8 mouse cellular contexts compared by ENCODE assay signal in the genomic region with DNA sequence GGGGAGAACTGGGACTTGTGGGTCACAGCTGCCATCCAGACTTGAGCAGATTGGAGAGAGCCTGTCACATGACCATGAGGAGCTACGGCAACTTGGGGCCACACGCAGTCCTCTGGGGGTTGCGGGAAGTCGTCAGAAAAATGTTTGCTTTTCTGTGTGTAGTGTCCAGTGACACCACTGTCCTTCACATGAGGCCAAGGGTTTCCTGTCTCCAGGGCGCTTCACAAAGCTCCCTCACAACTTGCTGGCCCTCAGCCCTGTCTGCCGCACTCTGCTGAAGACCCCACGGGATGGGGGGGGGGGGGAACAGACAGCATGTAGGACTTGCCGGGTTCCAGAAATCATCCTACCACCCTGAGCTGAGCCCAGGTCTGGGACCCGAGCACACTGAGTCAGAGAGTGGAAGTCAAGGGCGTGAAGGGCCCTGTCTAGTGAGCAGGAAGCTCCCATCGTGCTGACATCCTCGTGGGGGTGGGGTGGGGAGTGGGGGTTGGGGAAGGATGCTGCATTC. TPM values are rescaled to one million over a fixed set of nuclear protein-coding genes. Genes with fewer than 3 reads are reported as not detected.
DNase-seq lines count a peak whose midpoint lies in the region; ATAC-seq and TF ChIP-seq lines count a peak whose summit lies in the region.

No protein-coding gene starts in this region.

- no peaks in the 10 kb centered on the region for H3K9me3 ChIP-seq in limb, embryonic 15.5 days

- TF ChIP-seq POLR2A in thymus, adult 2 months (IDR thresholded peaks at IDR 0.05; ENCODE audit: control insufficient read depth, extremely low read depth, insufficient read depth, low read length, poor library complexity): 0 out of 2 replicates have a peak, but pooled peaks have one; percentile 7
- TF ChIP-seq POLR2A in olfactory bulb, adult 2 months (IDR thresholded peaks at IDR 0.05; ENCODE audit: insufficient read depth, low read depth, low read length): 0 out of 2 replicates have a peak, but pooled peaks have one; percentile 24

- H3K4me2 ChIP-seq in limb, embryonic 15.5 days: no peak overlapping the region

- peaks cover 64% of the 10 kb centered on the region for H3K4me1 ChIP-seq in thymus, adult 2 months (replicated peaks; ENCODE audit: control insufficient read depth, insufficient read depth, low read length)
- H3K4me1 ChIP-seq in limb, embryonic 15.5 days: peaks cover 47% of the 10 kb centered on the region
- H3K4me1 ChIP-seq in olfactory bulb, adult 2 months (ENCODE audit: control insufficient read depth, insufficient read depth, low read length): peaks cover 88% of the 10 kb centered on the region

- no peak for ATAC-seq in limb, embryonic 15.5 days (ENCODE audit: insufficient number of reproducible peaks, low FRiP score, low TSS enrichment, low read depth)

- H3K4me3 ChIP-seq in thymus, adult 2 months (ENCODE audit: control insufficient read depth, insufficient read depth, low read length): no peak overlapping the region
- no peak overlapping the region for H3K4me3 ChIP-seq in limb, embryonic 15.5 days
- no peak overlapping the region for H3K4me3 ChIP-seq in olfactory bulb, adult 2 months (ENCODE audit: insufficient read depth, low read depth, low read length)

- H3K36me3 ChIP-seq in thymus, adult 2 months (ENCODE audit: control insufficient read depth, insufficient read depth, low read length): no peaks in the 10 kb centered on the region
- no peaks in the 10 kb centered on the region for H3K36me3 ChIP-seq in limb, embryonic 15.5 days

- no peaks in the 10 kb centered on the region; the same call in 1 of the 2 replicates for H3K27me3 ChIP-seq in thymus, adult 2 months (ENCODE audit: control insufficient read depth, insufficient read depth, low read length)
- H3K27me3 ChIP-seq in limb, embryonic 15.5 days: no peaks in the 10 kb centered on the region

- peak; percentile 54 to 76 for DNase-seq in adrenal gland, adult (ENCODE audit: inconsistent age in 2 of 2, low spot score in 1 of 2)
- no peak for DNase-seq in adrenal gland, adult 8-10 months
- DNase-seq in thymus, adult 2 months: no peak
- DNase-seq in thymus, adult 18-20 months: no peak
- DNase-seq in retina, embryonic 14.5 days (ENCODE audit: low spot score): no peak
- DNase-seq in spleen, adult 18-20 months: no peak

- peak overlapping the region; percentile 12; the same call in 1 of the 2 replicates for H3K27ac ChIP-seq in thymus, adult 2 months (ENCODE audit: control insufficient read depth, insufficient read depth, low read length)
- peak overlapping the region; percentile 47 for H3K27ac ChIP-seq in limb, embryonic 15.5 days
- peak overlapping the region; percentile 71 for H3K27ac ChIP-seq in olfactory bulb, adult 2 months (ENCODE audit: insufficient read depth, low read depth, low read length)

- WGBS in thymus, adult 2 months: 48% methylated on average over 12 of the region's 12 CpGs
- 33% methylated on average over 12 of the region's 12 CpGs for WGBS in limb, embryonic 15.5 days
- 6% methylated on average over 12 of the region's 12 CpGs for WGBS in olfactory bulb, adult 2 months

- no peak for TF ChIP-seq CTCF in thymus, adult 2 months (IDR thresholded peaks at IDR 0.05; ENCODE audit: borderline replicate concordance, control insufficient read depth, extremely low read depth, insufficient read depth, low read length, poor library complexity)
- TF ChIP-seq CTCF in olfactory bulb, adult 2 months (IDR thresholded peaks at IDR 0.05; ENCODE audit: insufficient read depth, low read depth, low read length): no peak

- H3K9ac ChIP-seq in limb, embryonic 15.5 days: no peak overlapping the region

RNA-seq across cellular contexts. Expression of gene Trmt61a, which starts 16.4 kb away (rescaled TPM):
- 10 to 100 TPM; 12.8 to 16.6 (median 16.0) TPM for total RNA-seq in adrenal gland, adult 8-10 months (2022)
- 40.4 and 47.2 TPM in 2 replicates for polyA plus RNA-seq in thymus, adult 2 months (2012; rRNA removed)
- 14.4 and 14.8 TPM in 2 replicates for polyA plus RNA-seq in limb, embryonic 15.5 days (2015; fragmentation: Nextera tagmentation; extraction: Ambion mirVana)
- polyA plus RNA-seq in olfactory bulb, adult 2 months (2012; ENCODE audit: insufficient read depth, insufficient read length, low replicate concordance, missing spikeins): not detected in 2 replicates

RNA-seq across cellular contexts. Expression of gene Bag5, which starts 18.7 kb away (rescaled TPM):
- 10 to 100 TPM; 39.2 to 41.7 (median 40.0) TPM for total RNA-seq in adrenal gland, adult 8-10 months (2022)
- 12.8 and 16.6 TPM in 2 replicates for polyA plus RNA-seq in thymus, adult 2 months (2012; rRNA removed)
- polyA plus RNA-seq in limb, embryonic 15.5 days (2015; fragmentation: Nextera tagmentation; extraction: Ambion mirVana): 69.4 and 71.2 TPM in 2 replicates
- polyA plus RNA-seq in olfactory bulb, adult 2 months (2012; ENCODE audit: insufficient read depth, insufficient read length, low replicate concordance, missing spikeins): not detected in 2 replicates

RNA-seq across cellular contexts. Expression of gene Apopt1, which starts 18.7 kb away (rescaled TPM):
- total RNA-seq in adrenal gland, adult 8-10 months (2022): 10 to 100 TPM; 65.7 to 82.3 (median 74.3) TPM
- 32.3 and 38.8 TPM in 2 replicates for polyA plus RNA-seq in thymus, adult 2 months (2012; rRNA removed)
- polyA plus RNA-seq in limb, embryonic 15.5 days (2015; fragmentation: Nextera tagmentation; extraction: Ambion mirVana): 48.4 and 51.2 TPM in 2 replicates
- polyA plus RNA-seq in olfactory bulb, adult 2 months (2012; ENCODE audit: insufficient read depth, insufficient read length, low replicate concordance, missing spikeins): not detected in 2 replicates

RNA-seq across cellular contexts. Expression of gene Ckb, which starts 22.2 kb away (rescaled TPM):
- total RNA-seq in adrenal gland, adult 8-10 months (2022): 100 to 1,000 TPM in 1 of 4 experiments, 10 to 100 TPM in 3; 50.3 to 118 (median 79.5) TPM
- 107 and 119 TPM in 2 replicates for polyA plus RNA-seq in thymus, adult 2 months (2012; rRNA removed)
- polyA plus RNA-seq in limb, embryonic 15.5 days (2015; fragmentation: Nextera tagmentation; extraction: Ambion mirVana): 132 and 183 TPM in 2 replicates
- polyA plus RNA-seq in olfactory bulb, adult 2 months (2012; ENCODE audit: insufficient read depth, insufficient read length, low replicate concordance, missing spikeins): 210 and 316 TPM in 2 replicates

Comparison
In these comparisons a context has a peak if more than half of its experiments do, and no peak if none do; other contexts are left out.
1. DNase-seq: peak in adrenal gland, adult (2 of 2); none in adrenal gland, adult 8-10 months (single experiment), thymus, adult 2 months (single experiment), thymus, adult 18-20 months (0 of 2), retina, embryonic 14.5 days (single experiment) and spleen, adult 18-20 months (0 of 2).
2. H3K27ac ChIP-seq: peak in every context shown above with its lines; median percentile 71 in olfactory bulb, adult 2 months; 47 in limb, embryonic 15.5 days; 12 in thymus, adult 2 months.
3. RNA of gene Trmt61a, which starts 16.4 kb away (polyA plus RNA-seq): 40.4 to 47.2 TPM in thymus, adult 2 months and 14.4 to 14.8 TPM in limb, embryonic 15.5 days; not detected in olfactory bulb, adult 2 months; every median in the first group is over 10 times any median in the second.
4. RNA of gene Apopt1, which starts 18.7 kb away (polyA plus RNA-seq): 48.4 to 51.2 TPM in limb, embryonic 15.5 days and 32.3 to 38.8 TPM in thymus, adult 2 months; not detected in olfactory bulb, adult 2 months; every median in the first group is over 10 times any median in the second.